Mouse (Mus musculus) frontal cortex, postnatal 25 days (tissue): ENCODE measurements at regions not wholly inside any gene's neighbourhood (a gene's known extent, or its start where the extent isn't known, plus 50 kb on each side); places are given as distances from the start of the nearest gene placed in this dataset.
"Not testable (repeated sequence)": the region's sequence is repeated elsewhere in the genome, so short reads cannot be mapped to it uniquely, and the experiment has no call there.

Experiments used
- DNase-seq, 2 experiments: peaks; one replicate each; pipeline ENCODE4 v3.0.0; 2022; ENCODE audit warnings: low spot score in 2 of 2

- DNase-seq: no peak
Observed at GRCm38 (mm10) chr3:18522562-18522961, 574.4 kb downstream of the Cypt12 start.

GRCm38 (mm10) chr3:18524011-18524410 lies 575.8 kb downstream of the Cypt12 start:
- DNase-seq: no peak

- DNase-seq: no peak
Observed at GRCm38 (mm10) chr3:18557201-18557600, 609.0 kb downstream of the Cypt12 start.

GRCm38 (mm10) chr3:18560282-18560785 lies 612.1 kb downstream of the Cypt12 start:
- no peak for DNase-seq

- not testable (repeated sequence) for DNase-seq
Observed at GRCm38 (mm10) chr3:18580911-18581626, 632.9 kb downstream of the Cypt12 start.

- no peak for DNase-seq
Observed at GRCm38 (mm10) chr3:18620608-18621007, 672.4 kb downstream of the Cypt12 start.

- peak in 1 of 2 experiments; percentile 47 for DNase-seq
Observed at GRCm38 (mm10) chr3:18623831-18624304, 675.7 kb downstream of the Cypt12 start.

GRCm38 (mm10) chr3:18624381-18625145 lies 676.4 kb downstream of the Cypt12 start:
- no peak for DNase-seq

GRCm38 (mm10) chr3:18625395-18626328 lies 677.5 kb downstream of the Cypt12 start:
- DNase-seq: no peak

GRCm38 (mm10) chr3:18626375-18626774 lies 678.2 kb downstream of the Cypt12 start:
- DNase-seq: no peak

- no peak for DNase-seq
Observed at GRCm38 (mm10) chr3:18626820-18627219, 678.6 kb downstream of the Cypt12 start.

- DNase-seq: no peak
Observed at GRCm38 (mm10) chr3:18629233-18629632, 681.0 kb downstream of the Cypt12 start.

GRCm38 (mm10) chr3:18631601-18632000 lies 683.4 kb downstream of the Cypt12 start:
- no peak for DNase-seq

- no peak for DNase-seq
Observed at GRCm38 (mm10) chr3:18634855-18635254, 686.6 kb downstream of the Cypt12 start.

GRCm38 (mm10) chr3:18637553-18637952 lies 689.3 kb downstream of the Cypt12 start:
- DNase-seq: no peak

GRCm38 (mm10) chr3:18640286-18640685 lies 692.1 kb downstream of the Cypt12 start:
- DNase-seq: no peak

- no peak for DNase-seq
Observed at GRCm38 (mm10) chr3:18641688-18642087, 693.5 kb downstream of the Cypt12 start.

- DNase-seq: no peak
Observed at GRCm38 (mm10) chr3:18643408-18644035, 695.3 kb downstream of the Cypt12 start.

- DNase-seq: no peak
Observed at GRCm38 (mm10) chr3:18645481-18645880, 697.3 kb downstream of the Cypt12 start.

- no peak for DNase-seq
Observed at GRCm38 (mm10) chr3:18645927-18646326, 697.7 kb downstream of the Cypt12 start.

GRCm38 (mm10) chr3:18653557-18653956 lies 705.3 kb downstream of the Cypt12 start:
- DNase-seq: no peak
